In genomic region chr12:107148451-107148850, GRCm38 (mm10) we compare ENCODE assay signal across 17 mouse cellular contexts.
DNase-seq lines count a peak whose midpoint lies in the region; ATAC-seq lines count a peak whose summit lies in the region.
"Had no signal": no experiment of that assay in that cellular context is flagged by ENCODE, and none has a peak within 500 bp of the region (broad histone marks: within the 10 kb centered on the region; RNA-seq: fewer than 3 reads in every experiment).

No protein-coding gene starts in this region.

- intact Hi-C loops in heart, postnatal 36 days (cut with DNase I), result no loop called here

- peak; percentile 68 for DNase-seq in heart, adult 11 months
- no peak for DNase-seq in heart, postnatal 36 days
- DNase-seq in thymus, postnatal 14 days, result peak; percentile 82
- DNase-seq in MN1 (ENCODE audit: low spot score), result no peak
- no peak for DNase-seq in cerebellum, adult 9-11 months
- no peak for DNase-seq in cerebellum, postnatal 36 days
- DNase-seq: adrenal gland, postnatal 10 days; cerebellum, adult 9-10 months; gastrocnemius, postnatal 14 days; heart, postnatal 10 days; lung, embryonic 14.5 days; midbrain, embryonic 14.5 days; right cerebral cortex, postnatal 4 days had no signal

- ATAC-seq in CD4-positive, CD25-positive, alpha-beta regulatory T cell, adult 4 months, result peak; percentile 5
- peak; percentile 85 for ATAC-seq in megakaryocyte progenitor cell, adult 5-6 weeks (replicated peaks; ENCODE audit: poor library complexity)
- ATAC-seq: forebrain, embryonic 13.5 days; intestine, embryonic 16.5 days had no signal

Comparison
In these comparisons a context has a peak if more than half of its experiments do, and no peak if none do; other contexts are left out.
1. DNase-seq: peak in heart, adult 11 months (single experiment) and thymus, postnatal 14 days (single experiment); none in heart, postnatal 36 days (0 of 2), MN1 (single experiment), cerebellum, adult 9-11 months (single experiment) and cerebellum, postnatal 36 days (0 of 2).